Mouse (Mus musculus) left cerebral cortex, postnatal 36 days (tissue): Measurements from ENCODE around the gene Atp6v0a4. TPM values are rescaled to one million over a fixed set of nuclear protein-coding genes. Genes with fewer than 3 reads are reported as not detected.

ENCODE experiments used
- DNase-seq, 2 experiments: peaks; one replicate each; pipeline ENCODE4 v3.0.0; 2021 to 2022; ENCODE audit warnings: low spot score in 2 of 2, mixed read lengths in 1 of 2
- intact Hi-C: fragments of 180-260 bp; cut with DNase I; formaldehyde crosslinking; loops from one replicate; pipeline ENCODE4 v1.15.1; 2025
- total RNA-seq, 2 experiments: library from RNA; stranded (reverse); gene quantifications; 2 replicates each; pipeline ENCODE4 v1.2.3; 2021

Atp6v0a4 gene
- total RNA-seq, 2 experiments from 2014 or later, result 0.84 to 2.1 TPM

DNA sequence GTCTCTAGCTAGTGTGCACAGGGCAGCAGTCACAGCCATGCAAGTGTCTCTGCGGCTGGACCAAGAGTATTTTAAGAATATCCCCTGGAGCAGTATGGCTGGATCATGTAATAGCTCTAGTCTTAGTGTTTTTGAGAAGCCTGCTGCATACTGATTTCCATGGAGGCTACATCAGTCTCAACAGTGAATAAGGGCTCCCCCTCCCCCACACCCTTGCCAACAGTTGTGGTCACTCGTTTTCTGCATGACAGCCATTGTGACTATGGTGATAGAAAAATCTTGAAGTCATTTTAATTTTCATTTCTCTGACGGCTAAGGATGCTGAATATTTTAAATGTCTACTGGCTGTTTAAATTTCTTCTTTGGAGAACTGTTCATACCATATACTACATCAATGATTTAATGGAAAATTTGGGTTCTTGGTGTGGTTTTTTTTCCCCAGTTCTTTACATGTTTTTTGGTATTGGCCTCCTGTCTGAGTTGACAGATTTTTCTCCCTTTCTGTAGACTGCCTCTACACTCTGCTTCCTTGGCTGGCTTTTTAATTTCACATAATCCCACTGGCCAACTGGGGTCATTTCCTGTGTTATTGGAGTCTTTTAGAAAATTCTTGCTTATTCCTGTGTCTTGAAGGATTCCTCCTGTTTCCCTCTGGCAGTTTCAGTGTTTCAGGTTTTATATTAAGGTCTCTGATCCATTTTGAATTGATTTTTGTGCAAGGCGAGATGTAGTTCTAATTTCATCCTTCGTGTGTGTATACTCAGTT is 91.4 kb downstream of the Atp6v0a4 start:
- no peak for DNase-seq

DNA sequence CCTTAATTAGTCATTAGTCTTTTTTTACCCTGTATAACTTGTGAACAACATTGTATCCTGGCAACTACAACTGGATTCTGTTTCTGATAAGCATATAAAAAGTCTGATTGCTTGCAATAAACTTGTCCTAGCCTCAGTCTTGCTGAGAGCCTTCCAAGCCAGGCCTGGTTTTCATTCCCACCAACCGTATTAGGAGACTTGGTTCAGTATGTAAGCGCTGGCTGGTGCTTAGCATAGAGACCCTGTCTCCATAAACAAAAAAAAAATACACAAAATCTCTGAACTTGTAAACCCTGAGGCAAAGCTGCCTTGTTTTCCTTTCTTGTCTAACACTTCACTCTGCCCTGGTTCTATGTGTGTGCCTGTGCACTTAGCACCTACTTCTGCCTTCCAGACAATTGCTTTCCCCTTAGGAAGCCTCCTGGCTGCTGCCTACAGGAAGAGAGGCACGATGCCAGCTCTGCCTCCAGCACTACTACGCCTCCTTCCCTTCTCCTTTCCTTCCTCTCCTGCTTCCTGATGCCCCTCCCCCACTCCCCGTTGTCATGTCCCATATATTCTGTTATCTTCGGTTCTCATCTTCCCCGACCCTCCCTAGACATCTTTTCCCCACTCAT is 92.4 kb downstream of the Atp6v0a4 start:
- intact Hi-C loops, result no loop called here
- DNase-seq, result peak; percentile 13 to 16

More for the DNA sequence above, 91.4 kb downstream of the Atp6v0a4 start:
- intact Hi-C loops, result no loop called here

DNA sequence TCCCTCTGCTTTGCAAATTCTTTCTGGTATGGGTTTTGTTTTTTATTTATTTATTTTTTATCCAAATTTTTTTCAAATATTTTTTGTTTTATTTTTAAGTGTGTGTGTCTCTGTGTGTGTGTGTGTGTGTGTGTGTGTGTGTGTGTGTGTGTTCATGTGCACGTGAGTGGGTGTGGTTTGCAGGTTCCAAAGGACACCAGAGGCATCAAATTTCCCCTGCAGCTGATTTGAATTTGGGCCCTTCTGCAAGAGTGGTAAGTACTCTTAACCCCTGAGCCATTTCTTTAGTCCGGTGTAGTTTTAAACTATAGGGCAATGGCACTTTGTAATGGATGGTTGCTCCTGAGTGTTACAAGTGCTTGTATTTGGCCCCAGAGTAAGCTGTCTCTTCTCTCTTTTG is 96.2 kb downstream of the Atp6v0a4 start:
- intact Hi-C loops, result no loop called here
- no peak for DNase-seq

DNA sequence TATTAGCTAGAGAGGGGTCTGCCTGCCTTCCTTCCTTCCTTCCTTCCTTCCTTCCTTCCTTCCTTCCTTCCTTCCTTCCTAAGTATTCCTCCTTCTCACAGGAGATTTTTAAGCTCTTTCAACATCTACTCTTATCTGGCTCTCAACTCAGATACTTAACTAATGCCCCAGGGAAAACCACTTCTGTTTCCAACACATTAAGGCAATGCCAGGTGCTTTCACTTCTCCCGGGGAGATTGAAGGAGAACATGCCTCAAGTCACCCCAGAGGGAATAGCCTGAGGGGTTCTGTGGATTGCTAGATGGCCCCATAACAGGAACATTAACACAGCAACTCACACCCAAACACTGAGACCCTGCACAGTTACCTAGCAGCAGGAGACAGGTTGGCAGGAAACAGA is 96.6 kb downstream of the Atp6v0a4 start:
- no peak for DNase-seq
- intact Hi-C loops, result no loop called here

DNA sequence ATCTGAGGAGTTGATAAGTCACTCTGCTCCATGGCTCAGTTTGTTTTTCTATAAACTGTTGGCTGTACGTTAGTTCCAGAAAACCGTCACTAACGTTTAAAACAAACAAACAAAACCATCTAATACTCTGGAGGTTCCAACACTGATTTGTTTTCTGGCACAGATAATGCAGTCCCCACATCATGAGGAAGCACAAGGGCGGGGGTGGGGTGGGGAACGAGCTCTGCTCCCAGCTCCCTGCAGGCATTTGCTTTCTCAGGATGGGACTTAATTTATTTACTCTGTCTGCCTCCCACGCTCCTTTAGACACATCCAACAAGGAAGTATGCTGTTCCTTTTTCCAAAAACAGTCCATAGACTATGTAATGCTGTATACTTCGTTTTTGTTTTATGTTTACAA is 101.1 kb downstream of the Atp6v0a4 start:
- intact Hi-C loops, result no loop called here
- DNase-seq, result no peak

DNA sequence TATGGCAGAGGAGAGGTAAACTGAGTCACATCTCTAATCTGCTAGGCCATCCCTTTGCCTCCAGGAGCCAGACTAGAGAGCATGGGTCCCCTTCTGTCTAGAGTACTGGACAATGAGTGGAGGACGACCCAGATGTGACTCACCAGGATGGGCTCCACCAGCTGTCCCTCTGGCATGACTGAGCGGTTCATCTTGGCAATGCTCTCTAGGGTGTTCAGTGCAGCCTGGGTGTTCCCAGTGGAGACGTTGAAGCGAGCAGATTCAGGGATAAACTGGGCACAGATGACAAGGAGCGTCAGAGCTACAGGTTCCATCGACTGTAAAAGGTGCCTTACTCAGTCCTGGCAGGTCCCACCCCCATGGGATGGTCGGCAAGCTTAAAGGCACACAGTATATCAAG is 103.0 kb downstream of the Atp6v0a4 start:
- DNase-seq, result no peak
- intact Hi-C loops, result no loop called here

DNA sequence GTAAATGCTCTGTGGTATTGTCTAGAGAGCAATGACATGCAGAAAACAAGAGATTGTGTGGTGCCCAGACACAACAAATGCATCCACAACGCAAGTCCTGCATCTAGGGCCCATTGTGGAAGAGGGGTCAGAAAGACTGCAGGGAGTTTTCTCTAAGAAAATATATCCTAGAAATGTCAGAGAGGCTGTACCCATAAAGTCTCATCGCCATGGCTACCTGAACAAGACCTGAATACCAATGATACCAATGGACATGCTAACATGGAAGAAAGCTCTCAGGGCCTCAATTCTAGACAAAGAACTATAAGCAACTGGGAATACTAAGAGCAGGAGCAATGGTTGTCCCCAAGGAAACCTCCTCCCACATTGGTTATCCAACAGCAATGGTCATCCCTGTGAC is 111.6 kb downstream of the Atp6v0a4 start:
- intact Hi-C loops, result loop anchor here (5.0 kb wide), 1 partner anchor 39 kb away; no protein-coding TSS in a partner anchor
- no peak for DNase-seq

DNA sequence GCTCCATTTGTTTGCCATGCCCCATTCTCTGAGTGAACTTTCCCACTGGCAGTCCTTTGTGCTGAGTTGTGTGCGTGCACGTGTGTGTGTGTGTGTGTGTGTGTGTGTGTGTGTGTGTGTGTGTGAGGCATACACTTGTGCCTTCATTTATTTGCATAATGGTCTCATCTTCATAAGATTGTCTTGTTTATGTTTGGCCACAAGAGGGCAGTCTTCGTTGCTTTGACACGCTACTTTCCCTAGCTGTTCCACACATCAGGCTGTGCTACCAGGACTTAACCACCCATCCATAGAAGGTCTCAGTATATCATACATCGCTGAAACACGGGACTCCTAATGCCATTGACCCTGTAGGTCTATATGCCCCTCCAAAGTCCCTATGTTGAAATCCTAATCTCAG is 116.9 kb downstream of the Atp6v0a4 start:
- DNase-seq, result peak; percentile 16 to 32
- intact Hi-C loops, result loop anchor here (1.0 kb wide), 1 partner anchor 59 kb away; no protein-coding TSS in a partner anchor

Other genes starting within 250 kb of the Atp6v0a4 start
- not detected for gene Svopl, start 77.6 kb downstream of the Atp6v0a4 start, total RNA-seq
- gene Tmem213, start 15.3 kb downstream of the Atp6v0a4 start, total RNA-seq, result not detected
- 10 to 100 TPM; 34.7 to 48.6 TPM for gene D630045J12Rik, start 129.4 kb upstream of the Atp6v0a4 start, total RNA-seq
- 1 to 10 TPM; 3.2 to 3.9 TPM for gene Zc3hav1l, start 174.7 kb upstream of the Atp6v0a4 start, total RNA-seq
- 1 to 10 TPM; 2.1 to 3.3 TPM for gene Zc3hav1, start 230.0 kb upstream of the Atp6v0a4 start, total RNA-seq